In genomic region chr3:148066701-148067100, GRCm38 (mm10) we compare ENCODE assay signal across 19 mouse cellular contexts.
"Had no signal": no experiment of that assay in that cellular context is flagged by ENCODE, and none has a peak within 500 bp of the region (broad histone marks: within the 10 kb centered on the region; RNA-seq: fewer than 3 reads in every experiment).

No protein-coding gene starts in this region.

- H3K27ac ChIP-seq: limb, embryonic 12.5 days; liver, embryonic 12.5 days; liver, embryonic 15.5 days; lung, embryonic 15.5 days; midbrain, embryonic 10.5 days; midbrain, embryonic 13.5 days; stomach, embryonic 15.5 days had no signal

- H3K4me3 ChIP-seq: limb, embryonic 12.5 days; liver, embryonic 12.5 days; liver, embryonic 15.5 days; lung, embryonic 15.5 days; megakaryocyte, embryonic 14.5 days; midbrain, embryonic 10.5 days; midbrain, embryonic 13.5 days; stomach, embryonic 15.5 days had no signal

- ATAC-seq: liver, embryonic 12.5 days; midbrain, embryonic 13.5 days had no signal

- H3K36me3 ChIP-seq: limb, embryonic 12.5 days; liver, embryonic 12.5 days; liver, embryonic 15.5 days; lung, embryonic 15.5 days; midbrain, embryonic 10.5 days; midbrain, embryonic 13.5 days; stomach, embryonic 15.5 days had no signal

- H3K27me3 ChIP-seq: limb, embryonic 12.5 days; liver, embryonic 12.5 days; liver, embryonic 15.5 days; lung, embryonic 15.5 days; megakaryocyte, embryonic 14.5 days; midbrain, embryonic 13.5 days; stomach, embryonic 15.5 days had no signal

- H3K4me1 ChIP-seq: limb, embryonic 12.5 days; liver, embryonic 12.5 days; liver, embryonic 15.5 days; lung, embryonic 15.5 days; megakaryocyte, embryonic 14.5 days; midbrain, embryonic 10.5 days; midbrain, embryonic 13.5 days; stomach, embryonic 15.5 days had no signal

- H3K4me2 ChIP-seq: limb, embryonic 12.5 days; liver, embryonic 12.5 days; liver, embryonic 15.5 days; lung, embryonic 15.5 days; midbrain, embryonic 13.5 days; stomach, embryonic 15.5 days had no signal

- DNase-seq: kidney, adult 18-20 months; kidney, adult 9 months; kidney, postnatal 14 days; kidney, postnatal 4 days; liver; lung, adult 18-20 months; lung, postnatal 10 days; lung, postnatal 36 days; right cerebral cortex, postnatal 25 days; spleen, adult 18-20 months; thymus, postnatal 36 days had no signal

- H3K9ac ChIP-seq: limb, embryonic 12.5 days; liver, embryonic 12.5 days; liver, embryonic 15.5 days; lung, embryonic 15.5 days; midbrain, embryonic 13.5 days; stomach, embryonic 15.5 days had no signal

- H3K9me3 ChIP-seq: limb, embryonic 12.5 days; liver, embryonic 12.5 days; liver, embryonic 15.5 days; lung, embryonic 15.5 days; midbrain, embryonic 10.5 days; midbrain, embryonic 13.5 days; stomach, embryonic 15.5 days had no signal
